Mouse (Mus musculus): ENCODE results near the gene Slc8b1.
A peak's percentile ranks its signal among the peaks of the same experiment; 100 is the strongest.

Slc8b1 gene

GRCm38 (mm10) chr5:120510982-120511642 is at the start of gene Slc8b1:
Gene Slc8b1, plus strand, starts transcription at chr5:120511168.
- peak; percentile 85 for DNase-seq (ENCODE audit: low read depth)

DNA sequence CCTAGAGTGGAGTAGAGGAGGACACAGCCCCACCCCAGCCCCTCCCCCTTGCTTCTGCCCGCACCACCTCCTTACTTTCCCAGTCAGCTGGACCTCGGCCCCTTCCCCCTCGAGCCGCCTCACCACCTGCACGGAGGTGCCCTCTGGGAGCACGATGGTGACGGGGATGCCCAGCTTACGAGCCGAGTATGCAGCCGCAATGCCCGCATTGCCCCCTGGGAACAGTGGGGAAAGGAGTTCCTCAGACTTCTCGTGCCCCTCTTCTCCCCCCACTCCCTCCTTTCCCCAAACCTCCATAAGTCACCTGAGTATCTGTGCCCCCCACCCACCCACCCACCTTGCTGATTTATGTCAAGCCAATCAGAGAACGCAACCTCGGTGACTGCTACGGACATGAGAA is 49.1 kb upstream of the Slc8b1 start:
- DNase-seq (ENCODE audit: low read depth), result no peak

GRCm38 (mm10) chr5:120464321-120464720 is 46.6 kb upstream of the Slc8b1 start:
- DNase-seq (ENCODE audit: low read depth), result peak; percentile 22

- peak; percentile 23 for DNase-seq (ENCODE audit: low read depth)
These were observed 45.9 kb upstream of the Slc8b1 start for GRCm38 (mm10) chr5:120465062-120465461.

- DNase-seq (ENCODE audit: low read depth), result peak; percentile 32
These were observed 45.1 kb upstream of the Slc8b1 start for GRCm38 (mm10) chr5:120465860-120466259.

GRCm38 (mm10) chr5:120467026-120467425 is 43.9 kb upstream of the Slc8b1 start:
- no peak for DNase-seq (ENCODE audit: low read depth)

GRCm38 (mm10) chr5:120468336-120468735 is 42.6 kb upstream of the Slc8b1 start:
- no peak for DNase-seq (ENCODE audit: low read depth)

DNA sequence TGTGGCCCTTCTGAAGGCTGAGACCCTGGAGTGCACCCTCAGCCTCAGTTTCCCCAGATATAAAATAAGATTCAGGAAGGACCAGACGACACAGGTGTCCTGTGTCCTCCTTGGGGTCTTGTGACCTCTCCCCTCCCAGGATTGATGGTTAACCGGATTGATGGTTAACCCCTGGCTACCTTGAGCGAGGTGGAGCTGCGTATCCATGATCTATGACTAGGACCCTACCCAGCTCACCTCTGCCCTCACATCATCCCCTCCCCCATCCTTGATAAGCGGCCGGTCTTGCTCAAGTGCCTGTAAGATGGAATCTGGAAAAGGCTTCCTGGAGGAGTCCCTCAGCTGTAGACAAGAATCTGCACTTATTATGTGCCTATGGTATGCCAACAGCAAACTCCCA is 42.1 kb upstream of the Slc8b1 start:
- DNase-seq (ENCODE audit: low read depth), result no peak

GRCm38 (mm10) chr5:120471538-120471937 is 39.4 kb upstream of the Slc8b1 start:
- no peak for DNase-seq (ENCODE audit: low read depth)

DNA sequence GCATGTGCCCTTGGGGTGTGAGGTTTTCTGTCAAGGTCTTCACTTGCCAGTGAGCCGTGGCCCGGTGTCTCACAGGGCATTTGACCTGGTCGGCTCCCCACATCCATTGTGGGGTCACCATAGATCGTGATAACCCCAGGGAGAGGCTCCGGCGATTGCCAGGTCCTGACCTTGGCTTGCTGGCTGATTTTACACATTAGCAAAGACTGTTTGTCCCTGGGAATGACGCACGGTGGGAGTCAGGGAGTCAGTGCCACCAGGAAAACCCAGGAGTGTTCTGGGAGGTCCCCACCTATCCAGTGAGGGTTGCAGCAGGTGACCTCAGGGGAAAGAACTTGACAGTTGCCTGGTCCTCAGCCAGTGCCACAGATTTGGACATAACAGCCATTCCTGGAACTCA is 38.2 kb upstream of the Slc8b1 start, which contains the start of gene Sdsl:
Gene Sdsl (minus strand): TSS at position 41 of the 400 bp plus-strand sequence.
- no peak for DNase-seq (ENCODE audit: low read depth)

- DNase-seq (ENCODE audit: low read depth), result no peak
These were observed 37.6 kb upstream of the Slc8b1 start for GRCm38 (mm10) chr5:120473361-120473760.

- DNase-seq (ENCODE audit: low read depth), result no peak
These were observed 35.1 kb upstream of the Slc8b1 start for GRCm38 (mm10) chr5:120475861-120476260.

- no peak for DNase-seq (ENCODE audit: low read depth)
These were observed 34.7 kb upstream of the Slc8b1 start, which contains the start of gene Sds for GRCm38 (mm10) chr5:120476296-120476695. Gene Sds, plus strand, starts transcription at chr5:120476526.

- no peak for DNase-seq (ENCODE audit: low read depth)
These were observed 33.0 kb upstream of the Slc8b1 start for GRCm38 (mm10) chr5:120477993-120478392.

DNA sequence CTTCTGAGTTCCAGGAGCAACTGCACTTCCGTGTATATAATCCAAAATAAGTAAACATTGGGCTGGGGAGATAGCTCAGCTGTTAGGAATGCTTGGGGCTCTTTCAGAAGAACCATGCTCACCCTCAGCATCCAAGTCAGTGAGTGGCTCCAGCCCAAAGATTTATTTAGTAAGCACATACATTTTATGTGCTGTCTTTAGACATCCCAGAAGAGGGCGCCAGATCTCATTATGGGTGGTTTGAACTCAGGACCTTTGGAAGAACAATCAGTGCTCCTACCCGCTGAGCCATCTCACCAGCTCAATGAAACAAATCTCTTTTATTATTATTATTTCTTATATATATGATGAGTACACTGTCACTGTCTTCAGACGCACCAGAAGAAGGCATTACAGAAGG is 31.4 kb upstream of the Slc8b1 start:
- DNase-seq (ENCODE audit: low read depth), result no peak

DNA sequence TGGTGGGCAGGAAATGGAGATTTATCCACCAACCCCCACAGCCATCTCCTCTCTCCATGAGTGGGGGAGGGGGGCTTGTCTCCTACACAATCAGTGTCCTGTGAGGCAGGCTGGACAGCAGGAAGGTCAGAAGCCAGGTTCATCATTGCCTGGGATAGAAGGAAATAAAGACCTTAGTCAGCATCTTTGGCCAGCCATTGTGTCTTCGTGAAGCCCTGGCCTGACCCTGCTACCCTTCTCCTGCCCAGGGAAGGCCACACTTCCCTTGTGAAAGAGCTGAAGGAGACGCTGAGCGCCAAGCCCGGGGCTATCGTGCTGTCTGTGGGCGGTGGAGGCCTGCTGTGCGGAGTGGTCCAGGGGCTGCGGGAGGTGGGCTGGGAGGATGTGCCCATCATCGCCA is 29.8 kb upstream of the Slc8b1 start:
- DNase-seq (ENCODE audit: low read depth), result no peak

- DNase-seq (ENCODE audit: low read depth), result no peak
These were observed 27.6 kb upstream of the Slc8b1 start for GRCm38 (mm10) chr5:120483399-120483798.

GRCm38 (mm10) chr5:120487844-120488243 is 23.1 kb upstream of the Slc8b1 start:
- no peak for DNase-seq (ENCODE audit: low read depth)

GRCm38 (mm10) chr5:120490679-120491192 is 20.2 kb upstream of the Slc8b1 start:
- DNase-seq (ENCODE audit: low read depth), result no peak

- no peak for DNase-seq (ENCODE audit: low read depth)
These were observed 18.5 kb upstream of the Slc8b1 start for GRCm38 (mm10) chr5:120492437-120492836.

- no peak for DNase-seq (ENCODE audit: low read depth)
These were observed 17.5 kb upstream of the Slc8b1 start for GRCm38 (mm10) chr5:120493440-120493839.

GRCm38 (mm10) chr5:120493873-120494395 is 17.0 kb upstream of the Slc8b1 start:
- no peak for DNase-seq (ENCODE audit: low read depth)

DNA sequence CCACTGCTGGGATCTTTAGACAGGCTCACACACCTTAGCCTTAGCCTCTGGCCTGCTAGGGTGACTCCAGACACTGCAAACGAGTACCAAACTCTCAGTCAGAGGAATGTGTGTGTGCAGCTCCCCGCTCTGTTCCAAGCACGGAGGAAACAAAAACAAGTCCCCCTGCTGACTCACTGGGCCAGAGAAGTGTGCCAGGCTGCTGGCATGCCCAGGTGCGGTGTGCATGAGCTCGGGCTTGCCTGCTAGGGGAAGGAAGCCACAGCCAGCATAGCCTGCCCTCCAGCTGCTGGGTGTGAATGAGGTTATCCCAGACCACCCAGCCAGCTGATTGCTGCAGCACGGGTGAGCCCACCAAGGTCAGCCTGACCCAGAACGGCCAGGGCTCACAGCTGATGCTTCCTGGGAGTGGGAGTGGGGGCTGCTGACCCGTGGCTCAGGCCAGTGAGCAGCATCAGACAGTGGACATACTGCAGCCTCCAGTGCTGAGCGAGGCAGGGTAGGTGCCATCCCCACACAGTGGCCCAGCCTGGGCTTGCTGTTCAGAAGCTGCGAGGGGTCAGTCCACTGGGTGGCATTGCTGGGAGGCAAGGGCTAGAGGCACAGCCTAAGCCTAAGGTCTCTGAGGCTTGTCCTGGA is 15.8 kb upstream of the Slc8b1 start:
- no peak for DNase-seq (ENCODE audit: low read depth)
